Mouse (Mus musculus): ENCODE measurements around the gene Vwce.
A peak's percentile ranks its signal among the peaks of the same experiment; 100 is the strongest.

Gene Vwce

GRCm38 (mm10) chr19:10692361-10692760, 58.3 kb downstream of the Vwce start:
- no peak for DNase-seq

DNA sequence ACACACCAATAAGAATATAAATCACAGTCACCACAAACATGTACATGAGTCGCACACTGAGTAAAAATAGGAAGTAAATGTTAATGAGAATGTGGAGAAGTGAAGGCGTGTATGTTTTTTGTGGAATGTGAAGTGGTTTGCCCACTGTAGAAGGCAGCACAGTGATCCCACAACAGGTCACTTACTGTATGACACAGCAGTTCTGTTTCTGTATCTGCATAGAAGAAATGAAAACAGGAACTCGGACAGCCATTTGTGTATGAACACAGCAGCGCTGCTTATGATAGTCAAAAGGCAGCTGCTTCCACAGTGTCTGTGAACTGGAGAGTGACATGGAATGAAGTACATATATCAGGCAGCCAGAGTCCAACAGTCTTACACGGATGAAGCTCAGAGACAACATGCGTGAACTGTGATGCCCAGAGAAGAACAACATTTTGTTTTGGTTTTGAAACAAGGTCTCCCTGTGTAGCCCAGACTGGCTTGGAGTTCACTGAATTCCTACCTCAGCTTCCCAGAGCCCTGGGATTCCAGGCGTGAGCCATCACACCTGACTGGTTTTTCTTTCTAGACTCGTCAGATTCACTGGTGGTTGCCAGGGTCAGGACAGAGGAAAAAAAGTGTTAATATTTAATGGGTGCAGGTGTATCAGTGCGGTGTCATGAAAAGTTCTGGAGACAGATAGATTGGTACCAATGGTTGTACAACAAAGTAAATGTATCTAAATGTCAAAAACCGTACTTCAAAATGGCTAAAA, 60.1 kb downstream of the Vwce start:
- DNase-seq: no peak

DNA sequence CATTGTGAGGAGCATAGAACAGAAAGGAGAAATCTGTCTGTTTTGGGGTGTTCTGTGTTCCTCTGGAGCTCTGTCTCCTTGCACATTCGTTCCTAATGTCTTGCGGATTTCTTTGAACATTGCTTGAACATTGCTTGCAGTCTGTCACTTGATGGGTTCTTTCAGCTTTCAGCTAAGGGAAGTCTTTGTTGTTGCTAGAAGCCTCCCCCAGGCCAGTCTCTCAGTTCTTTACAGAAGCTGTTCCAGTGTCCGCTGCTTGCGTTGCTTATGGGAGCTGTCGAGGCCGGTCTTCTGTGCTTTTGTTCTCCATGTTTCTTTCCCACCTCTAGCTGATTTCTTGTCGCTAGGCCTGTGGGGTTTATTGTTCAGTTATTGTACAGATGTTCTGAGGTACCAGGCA, 61.8 kb downstream of the Vwce start:
- no peak for DNase-seq

GRCm38 (mm10) chr19:10698131-10698991, 64.3 kb downstream of the Vwce start:
- DNase-seq: no peak

- no peak for DNase-seq
Measured at GRCm38 (mm10) chr19:10699851-10700250, 65.8 kb downstream of the Vwce start.

- no peak for DNase-seq
Measured at GRCm38 (mm10) chr19:10701013-10701726, 67.2 kb downstream of the Vwce start.

GRCm38 (mm10) chr19:10702125-10702524, 68.1 kb downstream of the Vwce start:
- no peak for DNase-seq

GRCm38 (mm10) chr19:10703470-10703869, 69.5 kb downstream of the Vwce start:
- DNase-seq: no peak

GRCm38 (mm10) chr19:10707087-10707875, 73.3 kb downstream of the Vwce start:
- no peak for DNase-seq

DNA sequence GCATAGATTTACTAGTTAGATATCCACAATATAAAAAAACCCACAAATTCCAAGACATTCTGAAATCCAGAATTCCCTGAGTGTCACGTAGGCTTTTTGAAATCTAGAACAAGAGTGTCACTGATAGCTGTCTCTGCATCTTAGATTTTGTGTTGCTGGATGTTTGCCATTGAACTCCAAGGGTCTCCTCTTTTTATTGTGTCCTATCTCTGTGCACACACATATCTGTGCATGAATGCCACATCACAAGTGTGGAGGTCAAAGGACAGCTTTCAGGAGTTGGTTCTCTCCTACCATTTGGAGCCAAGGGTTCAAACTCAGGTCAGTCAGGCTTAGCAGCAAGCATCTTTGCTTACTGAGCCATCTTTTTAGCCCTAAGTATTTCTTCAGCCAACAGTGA, 73.9 kb downstream of the Vwce start:
- no peak for DNase-seq

DNA sequence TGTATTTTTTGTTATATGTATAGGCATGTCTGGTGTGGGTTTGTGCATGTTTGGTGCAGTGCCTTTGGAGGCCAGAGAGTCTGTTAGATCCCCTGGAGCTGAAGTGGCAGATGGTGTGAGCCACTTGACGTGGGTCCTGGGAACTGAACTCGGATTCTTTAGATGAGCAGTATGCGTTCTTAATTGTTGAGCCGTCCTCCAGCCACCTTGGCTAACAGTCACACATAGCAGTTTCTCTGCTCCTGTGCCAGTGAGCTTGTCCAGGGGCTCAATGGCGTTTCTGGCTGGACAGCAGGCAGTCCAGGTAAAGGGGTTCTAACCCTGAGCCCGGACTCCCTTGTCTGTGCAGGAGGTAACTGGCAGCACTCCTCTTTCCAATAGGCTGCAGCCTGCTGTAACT, 74.9 kb downstream of the Vwce start:
- DNase-seq: no peak

DNA sequence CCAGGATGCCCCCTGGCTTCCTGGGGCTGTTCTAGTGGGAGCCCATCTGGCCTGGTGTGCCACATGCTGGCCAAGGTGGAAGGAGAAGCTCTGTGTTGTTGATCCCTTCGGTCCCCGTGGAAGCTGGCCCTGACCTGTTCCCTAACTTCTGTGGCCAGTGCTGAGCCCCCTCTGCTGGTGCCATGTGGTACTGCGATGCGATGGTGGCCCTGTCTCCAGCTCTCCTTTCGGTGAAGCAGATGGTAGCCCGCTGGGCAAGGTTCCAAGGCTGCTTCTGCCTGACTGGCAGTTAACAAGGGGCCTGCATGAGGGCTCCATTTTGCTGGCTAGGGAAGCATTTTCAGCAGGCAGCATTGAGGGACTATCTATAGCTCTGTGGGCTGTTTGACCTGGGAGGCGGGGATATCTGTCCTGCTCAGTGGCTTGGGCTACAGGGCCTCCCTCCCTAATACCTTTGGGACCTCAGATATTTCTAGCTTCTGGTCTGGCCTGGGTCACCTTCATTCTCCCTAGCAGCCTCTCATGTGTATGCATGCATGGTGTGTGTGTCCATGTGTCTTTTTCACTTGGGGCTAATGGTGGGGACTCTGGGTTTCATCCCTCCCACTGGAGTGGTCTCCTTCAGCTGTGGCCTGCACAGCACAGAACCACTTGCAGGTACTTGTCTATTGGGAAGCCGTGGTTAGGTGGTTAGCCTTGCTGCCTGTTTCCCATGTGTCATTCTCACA, 75.5 kb downstream of the Vwce start:
- peak; percentile 93 for DNase-seq

- peak; percentile 82 for DNase-seq
Measured at GRCm38 (mm10) chr19:10710088-10710511, 76.1 kb downstream of the Vwce start.

GRCm38 (mm10) chr19:10710751-10711150, 76.7 kb downstream of the Vwce start:
- DNase-seq: no peak

GRCm38 (mm10) chr19:10712194-10712593, 78.2 kb downstream of the Vwce start:
- DNase-seq: no peak

GRCm38 (mm10) chr19:10712646-10713045, 78.6 kb downstream of the Vwce start:
- DNase-seq: no peak

DNA sequence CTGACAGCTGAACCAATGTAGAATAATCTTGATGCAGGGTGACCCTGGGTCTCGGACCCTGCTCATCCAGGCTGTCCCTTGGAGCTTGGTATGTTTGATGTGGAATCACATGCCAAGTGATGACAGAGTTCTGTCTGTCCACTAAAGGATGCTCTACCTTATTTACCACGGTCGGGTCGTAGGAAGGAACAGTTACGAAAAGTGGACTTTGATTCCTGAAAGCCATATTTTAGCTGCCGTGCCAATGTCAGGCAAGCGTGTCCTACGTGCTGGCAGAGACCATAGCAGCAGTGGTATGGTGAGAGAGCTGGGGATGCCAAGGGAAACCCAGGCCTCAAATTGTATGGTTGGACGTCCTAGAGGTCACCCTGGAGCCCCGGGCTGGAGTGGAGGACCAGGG, 79.5 kb downstream of the Vwce start:
- no peak for DNase-seq

- no peak for DNase-seq
Measured at GRCm38 (mm10) chr19:10714168-10714567, 80.2 kb downstream of the Vwce start.

DNA sequence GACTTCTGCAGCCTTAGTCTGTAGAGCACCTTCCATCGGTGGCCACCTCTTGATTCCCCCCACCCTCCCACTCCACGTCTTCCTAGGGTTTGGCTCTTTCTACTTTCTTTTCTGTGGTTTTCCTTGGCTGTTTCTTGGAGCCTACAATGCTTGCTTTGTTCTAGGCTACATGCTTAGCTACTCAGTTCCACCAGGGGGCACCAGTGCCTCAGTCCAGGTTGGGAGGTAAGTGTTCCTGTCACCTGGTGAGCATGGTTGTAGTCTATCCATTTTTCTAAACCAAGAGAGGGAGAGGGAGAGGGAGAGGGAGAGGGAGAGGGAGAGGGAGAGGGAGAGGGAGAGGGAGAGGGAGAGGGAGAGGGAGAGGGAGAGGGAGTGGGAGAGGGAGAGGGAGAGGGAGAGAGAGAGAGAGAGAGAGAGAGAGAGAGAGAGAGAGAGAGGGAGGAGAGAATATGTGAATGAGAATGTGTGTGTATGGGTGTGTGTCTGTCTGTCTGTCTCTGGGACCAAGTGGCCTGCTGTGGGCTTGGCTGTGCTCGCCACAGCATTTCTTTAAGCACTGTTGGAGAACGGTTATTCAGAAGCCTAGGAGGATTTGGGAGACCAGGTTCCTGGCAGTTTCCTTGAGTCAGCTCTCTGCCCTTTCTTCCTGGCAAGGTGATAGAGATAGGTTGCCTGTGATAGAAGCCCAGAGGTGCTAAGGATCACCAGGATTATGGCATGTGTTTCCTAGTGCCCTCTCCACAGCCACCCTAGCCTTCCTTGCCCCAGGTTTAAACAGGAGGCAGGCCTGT, 80.9 kb downstream of the Vwce start:
- peak; percentile 93 for DNase-seq

DNA sequence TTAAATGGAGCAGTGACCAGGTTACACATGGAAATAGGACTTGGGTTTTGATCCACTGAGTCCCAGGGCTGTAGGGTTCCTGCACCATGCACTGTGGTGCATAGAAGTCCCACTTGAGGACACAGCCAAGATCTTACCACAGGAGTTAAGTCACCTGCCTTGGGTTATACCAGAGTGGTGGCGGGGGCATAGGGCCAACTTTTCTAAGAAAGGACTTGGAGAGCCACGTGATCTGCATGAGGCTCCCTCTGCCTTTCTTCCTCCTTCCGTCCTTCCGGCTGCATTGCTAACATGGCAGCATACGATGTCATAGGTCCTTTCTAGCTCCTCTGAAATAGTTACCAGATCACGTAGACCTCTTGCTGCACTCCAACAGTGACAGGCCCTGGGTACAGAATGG, 81.5 kb downstream of the Vwce start:
- no peak for DNase-seq

All from thymus, postnatal 4 days (tissue).